Comparison of ENCODE assay signal across 7 mouse cellular contexts in the genomic region with DNA sequence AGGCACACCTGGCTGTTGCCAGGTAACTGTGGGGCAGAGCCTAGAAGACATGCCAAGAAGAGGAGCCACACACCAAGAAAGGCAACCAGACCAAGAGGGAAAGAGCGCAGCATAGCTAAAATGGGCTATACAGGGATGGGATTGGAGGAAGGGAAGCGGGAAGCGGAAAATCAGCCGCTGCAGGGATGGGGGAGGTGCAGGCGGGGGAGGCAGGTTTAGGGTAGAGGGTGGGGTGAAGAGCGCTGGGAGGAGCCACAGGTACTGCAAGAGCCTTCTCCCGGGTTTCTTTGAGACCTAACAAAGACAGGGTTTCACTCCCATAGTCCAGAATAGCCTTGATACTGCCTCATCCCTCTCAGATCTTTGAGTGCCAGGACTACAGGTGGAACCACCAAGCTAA. TPM values are rescaled to one million over a fixed set of nuclear protein-coding genes. Genes with fewer than 3 reads are reported as not detected.
DNase-seq lines count a peak whose midpoint lies in the region; ATAC-seq and TF ChIP-seq lines count a peak whose summit lies in the region.

No protein-coding gene starts in this region.

- TF ChIP-seq CTCF in stomach, postnatal 0 days (IDR thresholded peaks at IDR 0.05; ENCODE audit: low read depth) = no peak

- H3K4me2 ChIP-seq in midbrain, embryonic 12.5 days (replicated peaks) = 0 out of 2 replicates have a peak overlapping the region, but pooled peaks have one; percentile 3
- H3K4me2 ChIP-seq in midbrain, embryonic 11.5 days = no peak overlapping the region
- peak overlapping the region; percentile 24; the same call in 1 of the 2 replicates for H3K4me2 ChIP-seq in hindbrain, embryonic 12.5 days (replicated peaks)
- 0 out of 2 replicates have a peak overlapping the region, but pooled peaks have one; percentile 11 for H3K4me2 ChIP-seq in liver, embryonic 16.5 days (ENCODE audit: low read depth, low read length)
- H3K4me2 ChIP-seq in stomach, postnatal 0 days (replicated peaks; ENCODE audit: low read depth) = peak overlapping the region; percentile 40

- H3K9ac ChIP-seq in midbrain, embryonic 12.5 days (replicated peaks) = no peak overlapping the region
- H3K9ac ChIP-seq in midbrain, embryonic 11.5 days (ENCODE audit: low read length) = no peak overlapping the region
- no peak overlapping the region for H3K9ac ChIP-seq in hindbrain, embryonic 12.5 days
- H3K9ac ChIP-seq in liver, embryonic 16.5 days (ENCODE audit: low read depth, low read length) = no peak overlapping the region
- no peak overlapping the region for H3K9ac ChIP-seq in stomach, postnatal 0 days (ENCODE audit: low read length)

- 0 out of 2 replicates have a peak, but pooled peaks cover 2% of the 10 kb centered on the region for H3K4me1 ChIP-seq in midbrain, embryonic 12.5 days
- H3K4me1 ChIP-seq in midbrain, embryonic 11.5 days (ENCODE audit: control insufficient read depth, insufficient read depth, low read length) = no peaks in the 10 kb centered on the region
- H3K4me1 ChIP-seq in hindbrain, embryonic 12.5 days = peaks cover 4% of the 10 kb centered on the region; the same call in 1 of the 2 replicates
- H3K4me1 ChIP-seq in liver, embryonic 16.5 days (ENCODE audit: control insufficient read depth, low read depth, low read length) = peaks cover 22% of the 10 kb centered on the region
- H3K4me1 ChIP-seq in stomach, postnatal 0 days (replicated peaks; ENCODE audit: control insufficient read depth, insufficient read depth) = no peaks in the 10 kb centered on the region

- no peaks in the 10 kb centered on the region for H3K9me3 ChIP-seq in midbrain, embryonic 12.5 days
- no peaks in the 10 kb centered on the region for H3K9me3 ChIP-seq in midbrain, embryonic 11.5 days (ENCODE audit: control insufficient read depth, low read length)
- H3K9me3 ChIP-seq in hindbrain, embryonic 12.5 days (replicated peaks) = no peaks in the 10 kb centered on the region
- H3K9me3 ChIP-seq in liver, embryonic 16.5 days (replicated peaks; ENCODE audit: control insufficient read depth, low read length) = no peaks in the 10 kb centered on the region
- H3K9me3 ChIP-seq in stomach, postnatal 0 days (ENCODE audit: control insufficient read depth, low read length) = no peaks in the 10 kb centered on the region

- no peak for ATAC-seq in midbrain, embryonic 12.5 days (ENCODE audit: low FRiP score, low read depth)
- no peak for ATAC-seq in midbrain, embryonic 11.5 days (ENCODE audit: low FRiP score)
- ATAC-seq in hindbrain, embryonic 12.5 days (ENCODE audit: low FRiP score) = no peak
- peak; percentile 57; the same call in 1 of the 2 replicates for ATAC-seq in liver, embryonic 16.5 days (ENCODE audit: low read depth)
- ATAC-seq in stomach, postnatal 0 days (ENCODE audit: low FRiP score, low TSS enrichment) = 0 out of 2 replicates have a peak, but pooled peaks have one; percentile 16

- DNase-seq in midbrain, embryonic 11.5 days (ENCODE audit: low spot score, missing footprints) = no peak
- DNase-seq in stomach, postnatal 0 days (ENCODE audit: low spot score) = peak; percentile 72
- DNase-seq in cerebellum, adult 11 months = no peak
- DNase-seq in urinary bladder, adult 18-20 months (ENCODE audit: low spot score in 2 of 2) = no peak

- no peaks in the 10 kb centered on the region for H3K27me3 ChIP-seq in midbrain, embryonic 12.5 days
- H3K27me3 ChIP-seq in midbrain, embryonic 11.5 days (ENCODE audit: control insufficient read depth, insufficient read depth, low read length) = no peaks in the 10 kb centered on the region
- H3K27me3 ChIP-seq in hindbrain, embryonic 12.5 days = 0 out of 2 replicates have a peak, but pooled peaks cover 4% of the 10 kb centered on the region
- H3K27me3 ChIP-seq in liver, embryonic 16.5 days (ENCODE audit: control insufficient read depth, insufficient read depth, low read depth, low read length) = peaks cover 10% of the 10 kb centered on the region
- no peaks in the 10 kb centered on the region for H3K27me3 ChIP-seq in stomach, postnatal 0 days (ENCODE audit: control insufficient read depth, insufficient read depth, low read length)

- H3K4me3 ChIP-seq in midbrain, embryonic 12.5 days = no peak overlapping the region
- no peak overlapping the region for H3K4me3 ChIP-seq in midbrain, embryonic 11.5 days (ENCODE audit: low read depth, low read length)
- H3K4me3 ChIP-seq in hindbrain, embryonic 12.5 days = no peak overlapping the region
- H3K4me3 ChIP-seq in liver, embryonic 16.5 days (ENCODE audit: low read depth, low read length) = no peak overlapping the region
- 0 out of 2 replicates have a peak overlapping the region, but pooled peaks have one; percentile 6 for H3K4me3 ChIP-seq in stomach, postnatal 0 days (ENCODE audit: low read depth, low read length)

- H3K27ac ChIP-seq in midbrain, embryonic 12.5 days (replicated peaks) = no peak overlapping the region
- no peak overlapping the region for H3K27ac ChIP-seq in midbrain, embryonic 11.5 days (ENCODE audit: low read depth, low read length)
- H3K27ac ChIP-seq in hindbrain, embryonic 12.5 days = no peak overlapping the region
- H3K27ac ChIP-seq in liver, embryonic 16.5 days (ENCODE audit: low read length) = no peak overlapping the region
- peak overlapping the region; percentile 84 for H3K27ac ChIP-seq in stomach, postnatal 0 days (replicated peaks)

- no peaks in the 10 kb centered on the region for H3K36me3 ChIP-seq in midbrain, embryonic 12.5 days
- no peaks in the 10 kb centered on the region for H3K36me3 ChIP-seq in midbrain, embryonic 11.5 days (ENCODE audit: control insufficient read depth, insufficient read depth, low read length)
- H3K36me3 ChIP-seq in hindbrain, embryonic 12.5 days = no peaks in the 10 kb centered on the region
- H3K36me3 ChIP-seq in liver, embryonic 16.5 days (ENCODE audit: control insufficient read depth, insufficient read depth) = no peaks in the 10 kb centered on the region
- no peaks in the 10 kb centered on the region for H3K36me3 ChIP-seq in stomach, postnatal 0 days (ENCODE audit: control insufficient read depth, insufficient read depth, low read length)

- WGBS in midbrain, embryonic 12.5 days = 6% methylated on average over 7 of the region's 7 CpGs
- WGBS in midbrain, embryonic 11.5 days = 12% methylated on average over 7 of the region's 7 CpGs
- WGBS in hindbrain, embryonic 12.5 days = 10% methylated on average over 7 of the region's 7 CpGs
- WGBS in liver, embryonic 16.5 days (ENCODE audit: insufficient replicate concordance) = 20% methylated on average over 7 of the region's 7 CpGs
- WGBS in stomach, postnatal 0 days = 6% methylated on average over 7 of the region's 7 CpGs

- TF ChIP-seq EP300 in stomach, postnatal 0 days (optimal IDR thresholded peaks at IDR 0.05) = no peak

RNA-seq across cellular contexts. Expression of gene Srsf5, which starts 22.4 kb away (rescaled TPM):
- polyA plus RNA-seq in midbrain, embryonic 12.5 days (2016; fragmentation: Nextera tagmentation; extraction: Ambion mirVana) = 611 and 617 TPM in 2 replicates
- 444 and 504 TPM in 2 replicates for polyA plus RNA-seq in midbrain, embryonic 11.5 days (2014; fragmentation: Nextera tagmentation; extraction: Ambion mirVana)
- polyA plus RNA-seq in hindbrain, embryonic 12.5 days (2016; fragmentation: Nextera tagmentation; extraction: Ambion mirVana) = 587 and 684 TPM in 2 replicates
- polyA plus RNA-seq in liver, embryonic 16.5 days (2015; fragmentation: Nextera tagmentation; extraction: Ambion mirVana) = 273 and 294 TPM in 2 replicates
- 283 and 303 TPM in 2 replicates for polyA plus RNA-seq in stomach, postnatal 0 days (2015; fragmentation: Nextera tagmentation; extraction: Ambion mirVana)

RNA-seq across cellular contexts. Expression of gene Slc10a1, which starts 45.6 kb away (rescaled TPM):
- 0.55 and 0.83 TPM in 2 replicates for polyA plus RNA-seq in midbrain, embryonic 12.5 days (2016; fragmentation: Nextera tagmentation; extraction: Ambion mirVana)
- 0.26 and 0.44 TPM in 2 replicates for polyA plus RNA-seq in midbrain, embryonic 11.5 days (2014; fragmentation: Nextera tagmentation; extraction: Ambion mirVana)
- polyA plus RNA-seq in hindbrain, embryonic 12.5 days (2016; fragmentation: Nextera tagmentation; extraction: Ambion mirVana) = 0.45 and 0.65 TPM in 2 replicates
- polyA plus RNA-seq in liver, embryonic 16.5 days (2015; fragmentation: Nextera tagmentation; extraction: Ambion mirVana) = 27.0 and 39.5 TPM in 2 replicates
- 0.58 and 1.1 TPM in 2 replicates for polyA plus RNA-seq in stomach, postnatal 0 days (2015; fragmentation: Nextera tagmentation; extraction: Ambion mirVana)

Comparison
In these comparisons a context has a peak if more than half of its experiments do, and no peak if none do; other contexts are left out.
1. ATAC-seq: peak in liver, embryonic 16.5 days (single experiment) and stomach, postnatal 0 days (single experiment); none in midbrain, embryonic 12.5 days (single experiment), midbrain, embryonic 11.5 days (single experiment) and hindbrain, embryonic 12.5 days (single experiment).
2. RNA of gene Slc10a1, which starts 45.6 kb away (polyA plus RNA-seq): 27.0 to 39.5 TPM in liver, embryonic 16.5 days; 0.55 to 0.83 TPM in midbrain, embryonic 12.5 days, 0.58 to 1.1 TPM in stomach, postnatal 0 days, 0.45 to 0.65 TPM in hindbrain, embryonic 12.5 days and 0.26 to 0.44 TPM in midbrain, embryonic 11.5 days; every median in the first group is over 10 times any median in the second.